Mouse (Mus musculus) forebrain, postnatal 0 days (tissue): ENCODE data around the gene Smad6. TPM values are rescaled to one million over a fixed set of nuclear protein-coding genes. Genes with fewer than 3 reads are reported as not detected.

Experiments
- ATAC-seq: fragments of 200-750 bp; cut with Nextera tagmentation; 2 replicates; pipeline ENCODE4 v1.8.0; 2017; ENCODE audit warnings: mild to moderate bottlenecking, moderate library complexity
- DNase-seq: peaks from one replicate; pipeline ENCODE4 v3.0.0-alpha.2; 2015
- H3K27ac ChIP-seq: fragments of 300-500 bp; sonication (generic); 2 replicates; pipeline ENCODE4 v1.5.1; 2014; ENCODE audit warnings: low read depth, mild to moderate bottlenecking, antibody characterized with exemption, low read length, moderate library complexity, mixed read lengths
- H3K27me3 ChIP-seq: fragments of 300-500 bp; sonication (generic); 2 replicates; pipeline ENCODE4 v1.6.1; 2014; ENCODE audit warnings: mild to moderate bottlenecking, low read length, mixed read lengths; ENCODE audit not compliant: insufficient read depth
- H3K36me3 ChIP-seq: fragments of 300-500 bp; sonication (generic); 2 replicates; pipeline ENCODE4 v1.6.1; 2014; ENCODE audit warnings: mild to moderate bottlenecking, moderate library complexity; ENCODE audit not compliant: insufficient read depth
- H3K4me1 ChIP-seq: fragments of 300-500 bp; sonication (generic); 2 replicates; pipeline ENCODE4 v1.6.1; 2014; ENCODE audit warnings: antibody characterized with exemption; ENCODE audit not compliant: insufficient read depth
- H3K4me2 ChIP-seq: fragments of 300-500 bp; sonication (generic); 2 replicates; pipeline ENCODE4 v1.6.1; 2014; ENCODE audit warnings: low read depth, mild to moderate bottlenecking, moderate library complexity
- H3K4me3 ChIP-seq: fragments of 300-500 bp; sonication (generic); 2 replicates; pipeline ENCODE4 v1.5.1; 2014; ENCODE audit warnings: low read depth, low read length, mixed read lengths
- H3K9ac ChIP-seq: fragments of 300-500 bp; sonication (generic); 2 replicates; pipeline ENCODE4 v1.6.1; 2014; ENCODE audit warnings: mild to moderate bottlenecking
- H3K9me3 ChIP-seq: fragments of 300-500 bp; sonication (generic); 2 replicates; pipeline ENCODE4 v1.6.1; 2016; ENCODE audit warnings: low read length
- CTCF ChIP-seq: sonication (generic); IDR thresholded peaks from 2 replicates; pipeline ENCODE4 v1.5.1; 2016; ENCODE audit warnings: antibody characterized with exemption, control low read depth, low read depth
- WGBS: fragments of 180-500 bp; shearing (Covaris S2); extraction: QIAGEN DNeasy Blood & Tissue Kit; methylation state at CpG from one replicate; pipeline ENCODE4 v1.1.7; 2014; 5-methylcytosine and 5-hydroxymethylcytosine counted together
- polyA plus RNA-seq: library from polyadenylated mRNA; unstranded; fragments of >200 nt; fragmentation: Nextera tagmentation; extraction: Ambion mirVana; gene quantifications from 2 replicates; pipeline ENCODE4 v1.2.1, GENCODE M21; 2015
- total RNA-seq: library from RNA; depleted of rRNA; stranded (reverse); fragments of >200 nt; gene quantifications from 2 replicates; pipeline ENCODE4 v1.2.3, GENCODE M21; 2014

Smad6 gene
- total and polyA plus RNA-seq, 2 experiments from 2014 or later: 1.5 to 7.5 TPM

DNA sequence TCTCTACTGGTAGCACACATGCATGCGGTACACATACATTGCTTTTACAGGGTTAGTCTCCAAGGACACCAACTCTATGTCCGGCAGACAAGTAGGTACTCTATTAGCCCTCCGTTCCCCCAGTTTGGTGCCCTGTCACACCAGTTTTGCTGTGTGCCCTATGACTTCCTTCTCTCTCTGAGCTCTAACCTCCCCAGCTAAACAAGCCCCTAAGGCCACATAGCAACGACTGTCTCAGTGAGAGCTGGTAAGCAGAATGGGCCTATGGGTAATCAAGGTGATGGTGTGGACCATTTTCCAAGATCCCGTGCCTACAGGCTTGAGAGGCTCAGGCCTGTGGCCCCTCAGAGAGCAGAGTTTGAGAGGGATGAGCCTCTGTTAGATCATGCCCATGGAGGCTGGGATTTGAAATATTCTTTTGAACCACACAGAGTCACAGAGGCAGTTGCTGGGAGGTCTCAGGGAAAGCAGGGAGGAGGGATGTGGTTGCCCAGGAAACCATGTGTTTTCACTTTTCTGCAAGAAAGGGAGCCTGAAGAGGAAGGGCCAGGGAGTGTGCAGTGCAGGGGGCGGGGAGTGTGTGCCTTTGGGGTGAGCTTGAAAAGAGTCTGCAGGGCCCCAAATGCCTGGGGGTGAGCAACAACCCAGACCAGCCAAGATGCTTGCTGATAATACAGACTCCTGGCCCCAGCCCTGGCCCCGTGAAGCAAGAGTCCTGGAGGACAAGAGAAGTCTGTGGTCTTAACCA lies 36.2 kb upstream of the Smad6 start:
- TF ChIP-seq CTCF: no peak

DNA sequence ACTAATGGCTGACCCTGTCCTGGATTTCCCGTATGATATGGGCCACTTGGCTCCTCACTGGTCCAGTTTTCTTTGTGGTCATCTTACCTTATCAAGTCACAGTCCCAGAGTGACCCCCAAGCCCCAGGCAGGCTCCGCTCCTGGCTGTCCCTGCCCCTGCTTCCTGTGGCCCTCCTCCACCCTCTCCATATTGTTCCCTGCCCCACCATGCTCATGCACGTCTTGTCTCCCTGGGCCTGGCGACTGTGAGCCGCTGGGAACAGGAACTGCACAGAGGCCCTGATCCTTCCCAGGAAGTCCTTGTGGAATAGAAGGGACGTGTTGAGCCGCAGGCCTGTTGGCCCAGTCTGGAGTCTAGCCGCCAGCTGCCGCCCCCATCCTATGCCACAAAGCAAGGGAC lies 33.3 kb upstream of the Smad6 start:
- no peak overlapping the region for H3K27ac ChIP-seq
- peaks cover 9% of the 10 kb centered on the region; the same call in 1 of the 2 replicates for H3K4me1 ChIP-seq
- DNase-seq (no peak), ATAC-seq (no peak)
- no peak for TF ChIP-seq CTCF
- H3K36me3 ChIP-seq: no peaks in the 10 kb centered on the region
- WGBS: 73% methylated on average over 9 of the region's 9 CpGs
- H3K9me3 ChIP-seq: no peaks in the 10 kb centered on the region
- no peak overlapping the region for H3K9ac ChIP-seq
- H3K4me2 ChIP-seq: no peak overlapping the region
- H3K4me3 ChIP-seq: no peak overlapping the region
- H3K27me3 ChIP-seq: peaks cover 5% of the 10 kb centered on the region; the same call in 1 of the 2 replicates

More for the DNA sequence above, 36.2 kb upstream of the Smad6 start:
- peaks cover 6% of the 10 kb centered on the region; the same call in 1 of the 2 replicates for H3K27me3 ChIP-seq
- H3K27ac ChIP-seq: no peak overlapping the region
- no peak overlapping the region for H3K9ac ChIP-seq
- no peak overlapping the region for H3K4me3 ChIP-seq
- H3K9me3 ChIP-seq: no peaks in the 10 kb centered on the region
- H3K4me1 ChIP-seq: peaks cover 9% of the 10 kb centered on the region; the same call in 1 of the 2 replicates
- ATAC-seq (peak; percentile 95), DNase-seq (peak; percentile 54)
- H3K4me2 ChIP-seq: no peak overlapping the region
- WGBS: 45% methylated on average over 7 of the region's 7 CpGs
- no peaks in the 10 kb centered on the region for H3K36me3 ChIP-seq

DNA sequence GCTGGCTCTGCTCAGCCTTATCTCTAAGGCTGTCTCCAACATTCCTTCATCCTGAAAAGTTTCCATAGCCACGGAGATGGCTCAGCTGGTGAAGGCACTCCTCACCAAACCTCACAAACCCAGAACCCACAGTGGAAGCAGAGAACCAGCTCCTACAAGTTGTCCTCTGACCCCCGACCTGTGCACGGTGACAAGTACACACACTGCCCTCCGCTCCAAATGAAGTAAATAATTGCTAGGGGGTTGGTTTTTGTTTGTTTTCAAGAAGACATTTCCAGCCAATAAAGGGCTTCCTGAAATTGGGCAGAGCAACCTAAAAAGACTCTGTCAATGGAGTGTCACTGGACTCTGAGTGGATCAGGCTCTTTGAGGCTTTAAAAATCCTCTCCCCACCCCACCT lies 31.9 kb upstream of the Smad6 start:
- TF ChIP-seq CTCF: no peak
- no peak overlapping the region for H3K4me2 ChIP-seq
- WGBS: 65% methylated on average over 4 of the region's 4 CpGs
- no peak overlapping the region for H3K9ac ChIP-seq
- no peaks in the 10 kb centered on the region for H3K36me3 ChIP-seq
- H3K4me1 ChIP-seq: peaks cover 15% of the 10 kb centered on the region
- ATAC-seq (no peak), DNase-seq (no peak)
- H3K27ac ChIP-seq: no peak overlapping the region
- H3K27me3 ChIP-seq: no peaks in the 10 kb centered on the region
- no peaks in the 10 kb centered on the region for H3K9me3 ChIP-seq
- H3K4me3 ChIP-seq: no peak overlapping the region

DNA sequence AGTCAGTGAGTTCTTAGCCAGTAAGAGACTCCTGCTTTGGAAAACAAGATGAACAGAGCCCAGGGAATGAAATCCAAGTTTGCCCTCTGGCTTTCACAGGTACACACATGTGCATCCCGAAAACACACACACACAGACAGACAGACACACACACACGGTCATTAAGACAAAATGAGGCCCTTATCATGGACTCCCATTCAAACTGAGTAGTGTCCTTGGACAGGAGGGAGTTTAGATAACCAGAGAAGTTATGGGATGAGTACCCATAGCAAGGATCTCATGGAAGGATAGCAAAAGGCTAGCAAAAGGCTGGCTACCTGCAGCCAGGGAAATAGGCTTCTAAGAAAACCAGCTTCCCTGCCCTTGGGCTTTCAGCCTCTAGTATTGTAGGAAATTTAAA lies 29.4 kb upstream of the Smad6 start:
- Histone ChIP-seq H3K27ac (no peak overlapping the region), H3K4me3 (no peak overlapping the region), H3K4me2 (no peak overlapping the region), H3K9ac (no peak overlapping the region), H3K36me3 (no peaks in the 10 kb centered on the region), H3K9me3 (no peaks in the 10 kb centered on the region), H3K4me1 (peaks cover 6% of the 10 kb centered on the region), H3K27me3 (no peaks in the 10 kb centered on the region)
- TF ChIP-seq CTCF: no peak
- no peak for DNase-seq
- WGBS: 90% methylated on average over 2 of the region's 2 CpGs
- ATAC-seq: no peak

DNA sequence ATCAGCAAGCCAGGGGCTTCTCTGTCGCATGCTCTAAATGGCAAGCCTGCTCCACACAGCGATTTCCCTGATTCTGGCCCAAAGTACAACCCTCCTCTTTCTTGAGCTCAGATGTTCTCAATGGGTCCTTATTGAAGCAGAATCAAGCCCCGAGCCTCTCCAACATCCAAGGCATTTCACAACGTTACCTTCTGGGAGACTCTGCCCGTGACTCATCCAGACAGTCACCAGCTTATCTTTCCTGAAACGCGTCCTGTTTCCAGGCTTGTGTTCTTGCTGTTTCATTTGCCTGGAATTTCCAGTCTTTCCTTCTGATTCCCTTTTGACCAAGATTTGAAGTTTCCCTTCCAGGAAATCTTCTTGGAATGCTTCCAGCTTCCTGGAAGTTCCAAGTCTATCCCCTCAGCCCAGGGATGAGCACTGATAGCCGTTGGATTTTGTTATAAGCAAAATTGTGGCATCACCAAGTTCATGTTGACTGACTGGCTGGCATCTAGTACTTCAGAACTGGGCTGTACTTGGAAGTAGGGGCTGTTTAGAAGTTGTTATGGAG lies 28.7 kb upstream of the Smad6 start:
- no peak for TF ChIP-seq CTCF
- H3K4me3 ChIP-seq: no peak overlapping the region
- H3K9me3 ChIP-seq: no peaks in the 10 kb centered on the region
- no peaks in the 10 kb centered on the region for H3K36me3 ChIP-seq
- no peak overlapping the region for H3K27ac ChIP-seq
- ATAC-seq (no peak), DNase-seq (peak; percentile 15)
- peak overlapping the region; percentile 58 for H3K4me2 ChIP-seq
- H3K27me3 ChIP-seq: no peaks in the 10 kb centered on the region
- no peak overlapping the region for H3K9ac ChIP-seq
- H3K4me1 ChIP-seq: peaks cover 6% of the 10 kb centered on the region
- whole genome bisulfite sequencing: 36% methylated on average over 8 of the region's 8 CpGs

DNA sequence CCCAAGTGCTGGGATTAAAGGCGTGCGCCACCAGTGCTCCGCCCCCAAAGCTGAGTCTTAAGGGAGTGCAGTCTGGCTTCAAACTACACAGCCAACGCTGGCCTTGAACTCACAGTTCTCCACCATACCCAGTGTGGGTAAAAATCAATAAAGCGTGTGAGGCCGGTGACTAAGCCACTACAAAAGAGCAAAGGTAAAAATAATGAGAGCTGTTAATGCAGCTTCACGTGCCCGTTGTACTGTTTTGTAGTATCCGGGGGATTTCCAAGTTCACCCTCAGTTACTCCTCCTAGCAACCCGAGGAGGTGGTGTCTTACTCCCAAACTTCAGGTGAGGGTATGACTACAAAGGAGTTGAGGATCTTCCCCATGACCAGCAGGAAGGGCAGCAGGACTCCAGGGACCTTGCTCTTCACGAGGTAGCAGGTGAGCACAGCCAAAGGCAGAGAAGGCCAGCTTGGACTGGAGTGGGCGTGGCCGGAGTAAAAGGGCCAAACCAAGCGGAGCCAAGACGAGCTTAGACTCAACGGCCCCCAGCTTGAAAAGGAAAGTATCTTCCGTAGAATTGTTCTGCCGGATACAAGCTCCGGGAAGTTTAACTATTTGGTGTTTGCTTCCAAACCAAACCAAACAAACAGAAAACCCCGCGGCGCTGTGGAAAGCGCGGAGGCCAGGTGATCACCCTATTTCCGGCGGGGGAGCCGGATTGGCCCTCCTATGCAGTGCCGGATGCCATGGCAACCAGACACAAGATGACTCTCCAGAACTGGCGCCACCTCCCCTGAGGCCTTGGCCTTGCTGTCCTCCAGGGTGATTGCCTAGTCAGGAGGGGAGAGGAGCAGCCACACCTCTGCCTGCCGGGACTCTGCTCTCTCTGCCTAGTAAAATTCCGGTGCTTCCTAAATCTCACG lies 27.9 kb upstream of the Smad6 start:
- ATAC-seq (peak; percentile 78), DNase-seq (peak; percentile 64)
- Histone ChIP-seq H3K4me3 (peak overlapping the region; percentile 26), H3K4me2 (peak overlapping the region; percentile 58), H3K4me1 (peaks cover 6% of the 10 kb centered on the region), H3K9ac (0 out of 2 replicates have a peak overlapping the region, but pooled peaks have one; percentile 10), H3K27ac (no peak overlapping the region), H3K27me3 (no peaks in the 10 kb centered on the region), H3K9me3 (no peaks in the 10 kb centered on the region), H3K36me3 (no peaks in the 10 kb centered on the region)
- 10% methylated on average over 32 of the region's 32 CpGs for WGBS
- TF ChIP-seq CTCF: no peak
